Mouse (Mus musculus): Measurements from ENCODE around the gene Mb21d2.

DNA sequence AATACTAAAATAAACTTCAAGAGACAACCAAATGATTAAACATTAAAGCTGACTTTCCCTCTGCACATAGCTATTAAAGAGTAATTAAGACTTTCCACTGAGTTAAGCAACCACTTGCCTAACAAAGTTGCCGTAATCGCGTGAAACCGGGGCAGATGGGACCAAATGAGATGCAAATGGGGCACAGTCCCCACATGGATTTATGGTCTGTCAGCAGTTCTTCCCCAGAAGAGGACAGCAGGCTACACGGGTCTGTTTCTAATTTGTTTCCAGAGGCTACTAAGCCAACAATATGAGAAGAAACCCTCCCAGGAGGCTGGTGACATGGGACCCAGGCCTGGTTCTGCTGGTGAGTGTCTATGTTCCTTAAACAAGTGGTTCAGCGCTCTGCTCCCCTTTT, 34.6 kb downstream of the Mb21d2 start:
- TF ChIP-seq CTCF (IDR thresholded peaks at IDR 0.05; ENCODE audit: control insufficient read depth, insufficient read depth, insufficient replicate concordance, low read depth, low read length) (no peak), POLR2A (IDR thresholded peaks at IDR 0.05; ENCODE audit: control insufficient read depth, low read depth, low read length) (no peak)
